Mouse (Mus musculus) small intestine, adult 2 months (tissue): Measurements from ENCODE around the gene Dpf3. TPM values are rescaled to one million over a fixed set of nuclear protein-coding genes. Genes with fewer than 3 reads are reported as not detected.

Source experiments
- H3K27ac ChIP-seq: fragments of 200-500 bp; 2 replicates; pipeline ENCODE4 v1.5.1; 2012; ENCODE audit warnings: low read depth, low read length, control low read depth, inconsistent platforms; ENCODE audit not compliant: insufficient read depth
- H3K27me3 ChIP-seq: fragments of 200-500 bp; 2 replicates; pipeline ENCODE4 v1.6.1; 2012; ENCODE audit warnings: mild to moderate bottlenecking, moderate library complexity, low read length, inconsistent platforms; ENCODE audit not compliant: control insufficient read depth, insufficient read depth
- H3K36me3 ChIP-seq: fragments of 200-500 bp; 2 replicates; pipeline ENCODE4 v1.6.1; 2012; ENCODE audit warnings: mild to moderate bottlenecking, low read length, control low read depth, inconsistent platforms; ENCODE audit not compliant: control insufficient read depth, insufficient read depth
- H3K4me1 ChIP-seq: fragments of 200-500 bp; 2 replicates; pipeline ENCODE4 v1.6.1; 2012; ENCODE audit warnings: low read length, inconsistent platforms, mixed read lengths; ENCODE audit not compliant: control insufficient read depth, insufficient read depth, insufficient read length
- H3K4me3 ChIP-seq: fragments of 200-500 bp; 2 replicates; pipeline ENCODE4 v1.5.1; 2012; ENCODE audit warnings: low read depth, mild to moderate bottlenecking, control low read depth, inconsistent platforms, low read length, moderate library complexity
- CTCF ChIP-seq: fragments of 200-500 bp; IDR thresholded peaks from 2 replicates; pipeline ENCODE4 v1.5.1; 2012; ENCODE audit warnings: low read depth, mild to moderate bottlenecking, control low read depth, inconsistent platforms, low read length, moderate library complexity, mixed read lengths; ENCODE audit not compliant: insufficient replicate concordance, insufficient read length; ENCODE audit errors: extremely low read depth
- POLR2A ChIP-seq: fragments of 200-500 bp; IDR thresholded peaks from 2 replicates; pipeline ENCODE4 v1.6.1; 2012; ENCODE audit warnings: low read depth, mild to moderate bottlenecking, control low read depth, inconsistent platforms, low read length, moderate library complexity
- WGBS: fragments of 180-500 bp; shearing (Covaris S2); methylation state at CpG from one replicate; pipeline ENCODE4 v1.1.7; 2018; 5-methylcytosine and 5-hydroxymethylcytosine counted together
- polyA plus RNA-seq: library from polyadenylated mRNA; depleted of rRNA; stranded (reverse); fragments of >200 nt; gene quantifications from 2 replicates; pipeline ENCODE4 v1.2.3, GENCODE M21; 2012

The Dpf3 gene
- polyA plus RNA-seq, 1 experiment = 10.0 TPM

DNA sequence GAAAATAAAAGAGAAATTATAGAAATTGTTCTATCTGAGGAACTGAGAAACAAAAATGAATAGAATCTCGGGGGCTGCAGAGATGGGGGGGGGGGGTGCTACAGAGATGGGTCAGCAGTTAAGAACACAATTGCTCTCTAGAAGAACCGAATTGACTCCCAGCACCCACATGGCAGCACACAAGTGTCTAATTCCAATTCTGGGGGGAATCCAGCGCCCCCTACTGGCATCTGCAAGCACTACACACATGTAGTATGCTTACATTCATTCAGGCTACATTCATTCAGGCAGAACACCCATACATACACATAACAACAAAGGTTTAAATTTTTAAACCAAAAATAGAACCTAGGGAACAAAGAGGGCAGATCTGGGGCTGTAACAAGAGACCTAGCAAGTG, 122.7 kb downstream of the Dpf3 start:
- Histone ChIP-seq H3K27ac (no peak overlapping the region), H3K4me1 (peaks cover 2% of the 10 kb centered on the region; the same call in 1 of the 2 replicates), H3K27me3 (no peaks in the 10 kb centered on the region), H3K36me3 (no peaks in the 10 kb centered on the region), H3K4me3 (no peak overlapping the region)
- WGBS = 63% methylated on average over 3 of the region's 3 CpGs
- TF ChIP-seq POLR2A (no peak), CTCF (peak; percentile 11; the same call in 1 of the 2 replicates)

DNA sequence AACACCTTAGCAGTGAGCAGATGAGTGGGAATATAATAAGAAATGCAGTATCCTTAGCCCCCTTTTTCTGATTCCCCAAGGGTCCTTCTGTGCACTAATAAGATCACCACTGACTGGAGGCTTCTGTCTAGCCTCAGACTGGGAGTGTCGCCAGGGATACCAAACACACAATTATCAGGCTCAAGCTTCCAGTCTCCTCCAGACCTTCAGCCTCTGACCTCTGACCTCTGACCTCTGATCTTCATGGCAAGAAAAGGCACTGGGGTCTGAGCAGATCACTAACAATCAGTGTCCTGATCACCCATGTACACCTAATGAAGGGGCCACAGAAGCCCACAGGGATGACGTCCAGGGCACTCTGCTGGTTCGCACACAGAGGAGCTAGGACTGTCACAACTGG, 125.7 kb downstream of the Dpf3 start:
- Histone ChIP-seq H3K27me3 (no peaks in the 10 kb centered on the region), H3K27ac (no peak overlapping the region), H3K36me3 (no peaks in the 10 kb centered on the region), H3K4me3 (no peak overlapping the region), H3K4me1 (peaks cover 2% of the 10 kb centered on the region; the same call in 1 of the 2 replicates)
- no peak for TF ChIP-seq CTCF
- no peak for TF ChIP-seq POLR2A
- WGBS = 84% methylated on average over 3 of the region's 3 CpGs

DNA sequence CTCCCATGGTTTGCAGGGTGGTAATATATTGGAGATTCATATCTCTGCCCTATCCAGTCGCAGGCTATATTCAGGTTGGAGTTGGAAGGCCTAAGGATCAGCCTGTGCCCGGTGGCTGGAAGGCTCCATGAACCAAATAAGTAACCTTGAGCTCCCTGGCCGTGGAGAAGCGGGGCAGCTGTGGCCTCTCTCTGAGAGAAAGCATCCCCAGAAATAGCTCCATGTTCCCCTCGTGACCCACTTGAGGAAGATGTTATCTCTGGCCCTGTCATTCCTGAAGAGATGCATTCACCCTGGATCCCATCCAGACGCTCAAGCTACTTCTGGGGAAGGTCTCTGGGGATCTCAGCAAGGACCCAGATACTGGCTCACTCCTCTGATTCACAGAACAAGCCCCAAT, 134.9 kb downstream of the Dpf3 start:
- no peaks in the 10 kb centered on the region for H3K4me1 ChIP-seq
- no peak overlapping the region for H3K27ac ChIP-seq
- no peak overlapping the region for H3K4me3 ChIP-seq
- 75% methylated on average over 6 of the region's 6 CpGs for WGBS
- no peaks in the 10 kb centered on the region for H3K27me3 ChIP-seq
- TF ChIP-seq CTCF = no peak
- TF ChIP-seq POLR2A = no peak
- H3K36me3 ChIP-seq = 0 out of 2 replicates have a peak, but pooled peaks cover 4% of the 10 kb centered on the region

DNA sequence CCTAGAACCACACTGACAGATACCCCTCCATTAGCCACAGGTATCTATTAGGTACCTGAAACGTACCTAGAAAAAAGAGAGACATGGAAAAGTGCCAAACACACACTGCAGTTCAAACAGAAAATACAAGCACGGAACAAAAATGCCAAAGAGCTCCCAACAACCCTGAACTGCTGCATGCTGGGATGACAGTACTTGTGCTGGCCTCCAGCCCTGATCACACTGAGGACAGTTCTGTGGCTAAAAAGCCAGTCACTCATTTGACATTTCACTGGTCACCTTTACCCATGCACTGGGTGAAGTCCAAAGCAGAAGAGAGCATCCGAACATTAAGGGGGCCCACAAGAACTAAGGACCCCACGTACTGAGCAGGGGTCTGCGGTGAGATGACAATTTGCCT, 137.8 kb downstream of the Dpf3 start:
- WGBS = 89% methylated on average over 5 of the region's 5 CpGs
- TF ChIP-seq POLR2A (no peak), CTCF (no peak)
- H3K27ac ChIP-seq = no peak overlapping the region

DNA sequence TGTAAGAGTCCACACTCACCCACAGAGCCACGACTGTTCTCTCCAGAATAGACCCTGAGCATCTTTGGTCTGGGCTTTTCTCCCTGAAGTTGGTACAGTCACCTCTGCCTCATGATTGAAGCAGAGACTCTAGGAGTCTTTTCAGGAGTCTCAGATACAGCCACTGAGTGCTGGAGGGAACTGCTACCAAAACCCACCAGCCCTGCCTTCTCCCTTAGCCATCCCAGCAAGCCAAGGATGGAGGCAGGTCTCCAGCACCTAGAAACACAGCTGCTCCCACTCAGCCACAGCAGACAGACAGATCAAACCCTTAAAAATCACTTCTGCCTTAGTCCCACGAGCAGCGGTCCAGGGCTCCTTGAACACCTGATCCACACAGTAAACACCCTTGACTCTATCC, 139.3 kb downstream of the Dpf3 start:
- H3K4me1 ChIP-seq = no peaks in the 10 kb centered on the region
- TF ChIP-seq POLR2A (no peak), CTCF (no peak)
- H3K36me3 ChIP-seq = 0 out of 2 replicates have a peak, but pooled peaks cover 4% of the 10 kb centered on the region
- no peak overlapping the region for H3K27ac ChIP-seq
- WGBS = 73% methylated on average over 3 of the region's 3 CpGs
- H3K4me3 ChIP-seq = no peak overlapping the region
- no peaks in the 10 kb centered on the region for H3K27me3 ChIP-seq

More for the DNA sequence above, 137.8 kb downstream of the Dpf3 start:
- H3K27me3 ChIP-seq = no peaks in the 10 kb centered on the region
- H3K4me1 ChIP-seq = no peaks in the 10 kb centered on the region
- H3K36me3 ChIP-seq = 0 out of 2 replicates have a peak, but pooled peaks cover 4% of the 10 kb centered on the region
- no peak overlapping the region for H3K4me3 ChIP-seq

DNA sequence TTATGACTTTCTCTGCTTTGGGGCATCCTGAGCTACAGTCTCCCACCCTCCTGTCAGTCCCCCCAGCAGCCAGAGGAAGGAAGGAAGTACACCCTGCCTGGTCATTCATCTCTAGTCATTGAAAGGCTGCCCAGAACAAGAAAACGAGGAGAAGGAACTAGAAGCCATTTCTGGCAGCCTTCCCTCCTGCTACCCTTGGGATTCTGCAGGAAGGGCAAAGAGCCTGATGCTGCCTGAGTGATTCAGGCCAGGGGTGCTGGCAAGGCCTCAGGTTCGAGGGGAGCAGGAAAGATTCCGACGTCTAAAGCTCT, 144.7 kb downstream of the Dpf3 start:
- TF ChIP-seq CTCF (no peak), POLR2A (no peak)
- H3K4me3 ChIP-seq = no peak overlapping the region
- H3K27ac ChIP-seq = no peak overlapping the region
- H3K36me3 ChIP-seq = no peaks in the 10 kb centered on the region
- WGBS = 51% methylated on average over 4 of the region's 4 CpGs
- no peaks in the 10 kb centered on the region for H3K4me1 ChIP-seq
- no peaks in the 10 kb centered on the region for H3K27me3 ChIP-seq

DNA sequence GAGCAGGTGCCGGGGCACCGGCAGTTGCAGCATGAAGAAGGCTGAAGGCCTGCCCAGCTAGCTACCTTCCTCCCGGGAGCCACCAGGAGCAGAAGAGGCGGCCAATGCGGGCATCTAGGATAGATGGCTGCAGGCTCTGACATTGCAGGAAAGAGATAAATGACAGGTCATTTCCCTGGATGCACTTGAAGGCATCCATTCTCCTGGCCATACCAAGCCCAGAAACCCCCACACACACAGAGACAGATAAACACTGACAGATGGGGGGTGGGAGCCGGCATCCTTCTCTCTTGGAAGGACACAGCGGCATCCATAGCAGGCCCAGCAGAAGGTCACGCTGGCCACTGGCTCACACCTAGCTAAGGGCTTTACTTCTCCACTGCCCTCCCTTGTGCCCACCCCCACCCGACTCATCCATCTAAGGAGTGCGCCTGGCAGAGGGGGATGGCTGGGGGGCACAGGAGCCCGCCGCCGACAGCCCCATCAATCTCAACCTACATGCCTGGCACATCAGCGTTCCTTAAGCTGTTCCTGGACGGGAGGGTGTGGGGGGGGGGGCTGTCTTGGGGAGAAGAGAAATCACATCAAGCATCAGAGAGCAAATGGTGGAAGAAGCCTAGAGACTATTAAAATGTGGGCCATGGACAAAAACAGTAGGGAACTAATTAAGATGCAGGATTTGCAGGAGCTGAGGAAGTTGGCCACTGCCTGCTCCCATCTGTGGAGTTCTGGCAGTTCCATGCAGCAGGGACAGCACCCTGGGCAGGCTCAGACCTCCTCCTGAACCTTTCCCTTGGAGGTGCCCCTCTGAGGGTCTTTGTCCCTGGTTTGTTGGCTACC, 145.3 kb downstream of the Dpf3 start:
- H3K36me3 ChIP-seq = no peaks in the 10 kb centered on the region
- H3K27ac ChIP-seq = no peak overlapping the region
- no peaks in the 10 kb centered on the region for H3K27me3 ChIP-seq
- TF ChIP-seq POLR2A (no peak), CTCF (no peak)
- WGBS = 81% methylated on average over 15 of the region's 15 CpGs
- no peaks in the 10 kb centered on the region for H3K4me1 ChIP-seq
- H3K4me3 ChIP-seq = no peak overlapping the region

DNA sequence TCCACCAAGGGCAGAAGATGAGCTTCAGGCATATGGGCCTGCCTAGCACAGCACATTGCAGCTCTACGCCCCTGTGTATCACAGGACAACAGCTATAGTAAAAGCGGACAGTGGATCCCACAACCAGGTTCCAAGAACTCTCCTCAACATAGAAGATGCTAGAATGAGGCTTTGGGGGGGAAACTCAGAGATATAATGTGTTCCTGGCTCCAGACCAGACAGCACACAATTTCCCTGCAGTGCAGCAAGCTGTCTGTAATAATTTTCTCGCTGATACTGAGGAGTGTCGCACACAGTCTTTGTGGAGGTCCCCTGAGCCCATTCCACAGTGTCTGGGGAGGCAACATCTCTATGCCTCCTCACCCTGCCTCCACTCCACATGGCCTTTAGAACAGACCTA, 146.6 kb downstream of the Dpf3 start:
- WGBS = 98% methylated on average over 4 of the region's 4 CpGs
- Histone ChIP-seq H3K27ac (no peak overlapping the region), H3K4me3 (no peak overlapping the region), H3K4me1 (no peaks in the 10 kb centered on the region), H3K36me3 (no peaks in the 10 kb centered on the region), H3K27me3 (no peaks in the 10 kb centered on the region)
- TF ChIP-seq POLR2A (no peak), CTCF (no peak)
